Comparison of ENCODE assay signal across 8 mouse cellular contexts in genomic region chr1:74239162-74239561, GRCm38 (mm10). TPM values are rescaled to one million over a fixed set of nuclear protein-coding genes. Genes with fewer than 3 reads are reported as not detected.
DNase-seq lines count a peak whose midpoint lies in the region; ATAC-seq lines count a peak whose summit lies in the region.

No protein-coding gene starts in this region.

- peaks cover 77% of the 10 kb centered on the region for H3K79me2 ChIP-seq in macrophage (ENCODE audit: inconsistent target)

- no peaks in the 10 kb centered on the region for H3K27me3 ChIP-seq in heart, embryonic 15.5 days
- H3K27me3 ChIP-seq in forebrain, embryonic 13.5 days: no peaks in the 10 kb centered on the region

- no peaks in the 10 kb centered on the region for H3K36me3 ChIP-seq in heart, embryonic 15.5 days
- H3K36me3 ChIP-seq in forebrain, embryonic 13.5 days (ENCODE audit: poor library complexity, severe bottlenecking): no peaks in the 10 kb centered on the region
- no peaks in the 10 kb centered on the region for H3K36me3 ChIP-seq in macrophage (ENCODE audit: inconsistent target)

- H3K4me1 ChIP-seq in heart, embryonic 15.5 days (replicated peaks): peaks cover 52% of the 10 kb centered on the region
- peaks cover 36% of the 10 kb centered on the region for H3K4me1 ChIP-seq in forebrain, embryonic 13.5 days

- ATAC-seq in heart, embryonic 15.5 days (replicated peaks; ENCODE audit: insufficient number of reproducible peaks, insufficient read depth, low FRiP score, low read depth): no peak
- ATAC-seq in CD4-positive, CD25-positive, alpha-beta regulatory T cell, adult 4 months: peak; percentile 40
- no peak for ATAC-seq in forebrain, embryonic 13.5 days

- peak overlapping the region; percentile 87 for H3K4me3 ChIP-seq in heart, embryonic 15.5 days
- no peak overlapping the region for H3K4me3 ChIP-seq in forebrain, embryonic 13.5 days
- peak overlapping the region; percentile 91 for H3K4me3 ChIP-seq in macrophage (ENCODE audit: inconsistent target)

- intact Hi-C loops in heart, postnatal 14 days (cut with DNase I): loop anchor here (2.0 kb wide), 1 partner anchor 42 kb away; no protein-coding TSS in a partner anchor

- no peak for DNase-seq in heart, postnatal 14 days
- DNase-seq in cerebellum, adult 9-10 months: no peak
- no peak for DNase-seq in gastrocnemius, postnatal 25 days
- DNase-seq in adipocyte (ENCODE audit: low spot score): no peak

- 9% methylated on average over 7 of the region's 7 CpGs for WGBS in heart, embryonic 15.5 days
- WGBS in forebrain, embryonic 13.5 days: 66% methylated on average over 7 of the region's 7 CpGs
- 11% methylated on average over 7 of the region's 7 CpGs for WGBS in macrophage (ENCODE audit: missing documents)

- H3K27ac ChIP-seq in heart, embryonic 15.5 days: peak overlapping the region; percentile 90
- H3K27ac ChIP-seq in forebrain, embryonic 13.5 days: no peak overlapping the region
- H3K27ac ChIP-seq in macrophage: peak overlapping the region; percentile 94

- H3K4me2 ChIP-seq in heart, embryonic 15.5 days: peak overlapping the region; percentile 83
- peak overlapping the region; percentile 95 for H3K4me2 ChIP-seq in forebrain, embryonic 13.5 days

- H3K9me3 ChIP-seq in heart, embryonic 15.5 days (replicated peaks): no peaks in the 10 kb centered on the region
- H3K9me3 ChIP-seq in forebrain, embryonic 13.5 days (replicated peaks): no peaks in the 10 kb centered on the region

- peak overlapping the region; percentile 35 for H3K9ac ChIP-seq in heart, embryonic 15.5 days
- no peak overlapping the region for H3K9ac ChIP-seq in forebrain, embryonic 13.5 days

RNA-seq across cellular contexts. Expression of gene Arpc2, which starts 3.3 kb away (rescaled TPM):
- polyA plus RNA-seq in heart, embryonic 15.5 days (2015; fragmentation: Nextera tagmentation; extraction: Ambion mirVana): 406 and 413 TPM in 2 replicates
- 100 to 1,000 TPM; 143 to 165 TPM for total RNA-seq in heart, postnatal 14 days (2021)
- 100 to 1,000 TPM; 614 to 635 TPM for polyA plus RNA-seq in CD4-positive, CD25-positive, alpha-beta regulatory T cell, adult 4 months (2017; shearing (Covaris generic))
- 367 and 371 TPM in 2 replicates for polyA plus RNA-seq in forebrain, embryonic 13.5 days (2015; fragmentation: Nextera tagmentation; extraction: Ambion mirVana)
- total RNA-seq in macrophage (2018; cell fraction: chromatin; rRNA removed): 100 to 1,000 TPM; 109 to 196 (median 161) TPM
- 1,000 to 10,000 TPM in 1 of 26 experiments, 100 to 1,000 TPM in 25; 673 to 1,009 (median 822) TPM for total RNA-seq in macrophage (2018; cell fraction: cytosol; rRNA removed)
- total RNA-seq in macrophage (2018; cell fraction: nucleus; rRNA removed): 100 to 1,000 TPM; 202 to 455 (median 266) TPM
- 677 to 1,406 TPM (median 1,257 TPM) in 3 replicates for polyA plus RNA-seq in macrophage (2018)
- 10 to 100 TPM; 62.7 to 70.6 TPM for total RNA-seq in gastrocnemius, postnatal 25 days (2021)

RNA-seq across cellular contexts. Expression of gene Gpbar1, which starts 39.2 kb away (rescaled TPM):
- polyA plus RNA-seq in heart, embryonic 15.5 days (2015; fragmentation: Nextera tagmentation; extraction: Ambion mirVana): 0.13 and 0.34 TPM in 2 replicates
- total RNA-seq in heart, postnatal 14 days (2021): not detected
- polyA plus RNA-seq in CD4-positive, CD25-positive, alpha-beta regulatory T cell, adult 4 months (2017; shearing (Covaris generic)): 1 to 10 TPM in 1 of 2 experiments, not detected in 1; 1.1 TPM
- not detected in 2 replicates for polyA plus RNA-seq in forebrain, embryonic 13.5 days (2015; fragmentation: Nextera tagmentation; extraction: Ambion mirVana)
- total RNA-seq in macrophage (2018; cell fraction: chromatin; rRNA removed): not detected
- not detected for total RNA-seq in macrophage (2018; cell fraction: cytosol; rRNA removed)
- not detected for total RNA-seq in macrophage (2018; cell fraction: nucleus; rRNA removed)
- polyA plus RNA-seq in macrophage (2018): not detected in 3 replicates
- not detected for total RNA-seq in gastrocnemius, postnatal 25 days (2021)

RNA-seq across cellular contexts. Expression of gene Cxcr1, which starts 44.7 kb away (rescaled TPM):
- polyA plus RNA-seq in heart, embryonic 15.5 days (2015; fragmentation: Nextera tagmentation; extraction: Ambion mirVana): not detected in 2 replicates
- total RNA-seq in heart, postnatal 14 days (2021): not detected
- polyA plus RNA-seq in CD4-positive, CD25-positive, alpha-beta regulatory T cell, adult 4 months (2017; shearing (Covaris generic)): not detected
- not detected in 2 replicates for polyA plus RNA-seq in forebrain, embryonic 13.5 days (2015; fragmentation: Nextera tagmentation; extraction: Ambion mirVana)
- total RNA-seq in macrophage (2018; cell fraction: chromatin; rRNA removed): under 1 TPM in 1 of 26 experiments, not detected in 25; 0.67 TPM
- not detected for total RNA-seq in macrophage (2018; cell fraction: cytosol; rRNA removed)
- not detected for total RNA-seq in macrophage (2018; cell fraction: nucleus; rRNA removed)
- polyA plus RNA-seq in macrophage (2018): not detected in 3 replicates
- total RNA-seq in gastrocnemius, postnatal 25 days (2021): not detected

RNA-seq across cellular contexts. Expression of gene Aamp, which starts 45.4 kb away (rescaled TPM):
- polyA plus RNA-seq in heart, embryonic 15.5 days (2015; fragmentation: Nextera tagmentation; extraction: Ambion mirVana): 168 and 209 TPM in 2 replicates
- 10 to 100 TPM; 95.5 to 98.9 TPM for total RNA-seq in heart, postnatal 14 days (2021)
- 100 to 1,000 TPM; 205 to 288 TPM for polyA plus RNA-seq in CD4-positive, CD25-positive, alpha-beta regulatory T cell, adult 4 months (2017; shearing (Covaris generic))
- polyA plus RNA-seq in forebrain, embryonic 13.5 days (2015; fragmentation: Nextera tagmentation; extraction: Ambion mirVana): 195 and 211 TPM in 2 replicates
- total RNA-seq in macrophage (2018; cell fraction: chromatin; rRNA removed): 100 to 1,000 TPM in 15 of 26 experiments, 10 to 100 TPM in 11; 59.6 to 168 (median 103) TPM
- total RNA-seq in macrophage (2018; cell fraction: cytosol; rRNA removed): 100 to 1,000 TPM in 14 of 26 experiments, 10 to 100 TPM in 12; 71.7 to 130 (median 108) TPM
- total RNA-seq in macrophage (2018; cell fraction: nucleus; rRNA removed): 100 to 1,000 TPM in 6 of 26 experiments, 10 to 100 TPM in 20; 63.0 to 123 (median 93.6) TPM
- 115 to 127 TPM (median 119 TPM) in 3 replicates for polyA plus RNA-seq in macrophage (2018)
- 10 to 100 TPM; 63.6 to 65.8 TPM for total RNA-seq in gastrocnemius, postnatal 25 days (2021)

RNA-seq across cellular contexts. Expression of gene Pnkd, which starts 45.6 kb away (rescaled TPM):
- 276 and 288 TPM in 2 replicates for polyA plus RNA-seq in heart, embryonic 15.5 days (2015; fragmentation: Nextera tagmentation; extraction: Ambion mirVana)
- total RNA-seq in heart, postnatal 14 days (2021): 100 to 1,000 TPM; 190 to 191 TPM
- polyA plus RNA-seq in CD4-positive, CD25-positive, alpha-beta regulatory T cell, adult 4 months (2017; shearing (Covaris generic)): 10 to 100 TPM; 78.8 to 83.8 TPM
- polyA plus RNA-seq in forebrain, embryonic 13.5 days (2015; fragmentation: Nextera tagmentation; extraction: Ambion mirVana): 94.5 and 96.1 TPM in 2 replicates
- 10 to 100 TPM in 15 of 26 experiments, 1 to 10 TPM in 11; 2.3 to 31.8 (median 11.8) TPM for total RNA-seq in macrophage (2018; cell fraction: chromatin; rRNA removed)
- total RNA-seq in macrophage (2018; cell fraction: cytosol; rRNA removed): 10 to 100 TPM; 25.9 to 46.8 (median 36.7) TPM
- total RNA-seq in macrophage (2018; cell fraction: nucleus; rRNA removed): 10 to 100 TPM in 14 of 26 experiments, 1 to 10 TPM in 12; 4.5 to 23.2 (median 10.1) TPM
- polyA plus RNA-seq in macrophage (2018): 20.6 to 40.9 TPM (median 36.6 TPM) in 3 replicates
- 10 to 100 TPM; 56.7 to 58.0 TPM for total RNA-seq in gastrocnemius, postnatal 25 days (2021)
